Mouse (Mus musculus): ENCODE data around the gene Tnfrsf17.

GRCm38 (mm10) chr16:11322409-11323323, 9.1 kb downstream of the Tnfrsf17 start, which contains the start of gene Snx29:
- TF ChIP-seq USF1 (IDR thresholded peaks at IDR 0.05; ENCODE audit: low read depth, low read length) = no peak
- TF ChIP-seq RCOR1 (IDR thresholded peaks at IDR 0.05; ENCODE audit: low read depth, low read length) = no peak
- peak; percentile 58 to 74; a peak in 2 of 4 replicates for TF ChIP-seq POLR2A (IDR thresholded peaks at IDR 0.05; ENCODE audit: control insufficient read depth in 1 of 2, insufficient read depth in 1 of 2, low read depth in 1 of 2, low read length in 2 of 2, poor library complexity in 1 of 2)
- no peak for TF ChIP-seq ETS1 (IDR thresholded peaks at IDR 0.05; ENCODE audit: low read depth, low read length)
- TF ChIP-seq GATA1 (IDR thresholded peaks at IDR 0.05; ENCODE audit: low read depth, low read length) = no peak
- TF ChIP-seq UBTF (IDR thresholded peaks at IDR 0.05; ENCODE audit: borderline replicate concordance, insufficient read depth, low read depth, low read length) = peak; percentile 52; the same call in 1 of the 2 replicates
- no peak for TF ChIP-seq POLR2AphosphoS2 (IDR thresholded peaks at IDR 0.05; ENCODE audit: low read length)
- no peak for TF ChIP-seq MYC (IDR thresholded peaks at IDR 0.05; ENCODE audit: low read depth, low read length)
- no peak for TF ChIP-seq CTCF (IDR thresholded peaks at IDR 0.05 in 2 of 3, conservative IDR thresholded peaks at IDR 0.05 in 1 of 3; ENCODE audit: control insufficient read depth in 1 of 3, insufficient read depth in 1 of 3, low read depth in 2 of 3, low read length in 3 of 3, poor library complexity in 1 of 3, severe bottlenecking in 1 of 3)
- peak; percentile 47; the same call in 1 of the 2 replicates for TF ChIP-seq CHD2 (IDR thresholded peaks at IDR 0.05; ENCODE audit: low read length)
- TF ChIP-seq ZNF384 (IDR thresholded peaks at IDR 0.05; ENCODE audit: low read depth, low read length) = no peak; the same call in 1 of the 2 replicates
- no peak for TF ChIP-seq MYB (IDR thresholded peaks at IDR 0.05; ENCODE audit: low read depth, low read length)

All from MEL (cell line).